Mouse (Mus musculus) right cerebral cortex, postnatal 4 days (tissue): ENCODE results near the gene Uqcc1.
"Not testable (repeated sequence)": the region's sequence is repeated elsewhere in the genome, so short reads cannot be mapped to it uniquely, and the experiment has no call there.

Experiments used
- DNase-seq: peaks from one replicate; pipeline ENCODE4 v3.0.0-alpha.2; 2022

Gene Uqcc1

DNA sequence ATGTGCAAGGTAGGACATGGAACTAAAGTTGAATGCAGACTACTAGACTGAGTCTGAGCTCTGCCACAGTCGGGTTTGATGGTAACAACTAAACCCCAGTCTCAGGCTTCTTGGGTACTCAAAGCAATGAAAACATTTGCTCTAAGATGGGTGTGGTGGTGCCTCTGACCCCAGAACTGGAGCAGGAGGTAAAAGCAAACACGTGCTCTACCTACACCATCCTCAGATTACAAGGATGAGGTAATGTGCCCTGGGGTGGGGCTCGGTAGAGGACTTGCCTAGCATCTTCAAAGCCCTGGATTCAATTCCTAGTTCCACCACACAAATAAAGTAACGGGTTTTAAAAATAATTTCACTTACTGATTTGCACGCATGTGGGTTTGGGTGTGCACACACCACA lies 77.6 kb downstream of the Uqcc1 start:
- no peak for DNase-seq

DNA sequence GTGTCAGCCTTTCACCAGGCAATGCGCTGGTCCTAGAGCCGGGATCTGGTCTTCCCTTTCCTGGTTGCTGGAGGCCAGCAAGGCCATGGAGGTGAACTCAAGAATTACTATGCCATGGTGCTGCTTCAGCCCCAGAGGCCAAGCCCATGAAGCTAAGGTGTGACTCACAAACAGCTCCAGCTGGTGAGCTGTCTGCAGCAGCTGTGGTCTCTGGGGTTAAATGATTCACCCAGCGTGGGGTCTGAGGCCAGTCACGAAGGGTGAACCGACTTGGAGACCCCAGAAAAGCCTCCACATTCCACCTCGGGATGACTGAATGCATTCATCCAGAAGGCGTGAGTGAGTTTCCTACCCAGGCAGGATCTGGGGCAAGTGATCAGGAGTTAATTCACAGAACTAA lies 80.0 kb downstream of the Uqcc1 start:
- no peak for DNase-seq

DNA sequence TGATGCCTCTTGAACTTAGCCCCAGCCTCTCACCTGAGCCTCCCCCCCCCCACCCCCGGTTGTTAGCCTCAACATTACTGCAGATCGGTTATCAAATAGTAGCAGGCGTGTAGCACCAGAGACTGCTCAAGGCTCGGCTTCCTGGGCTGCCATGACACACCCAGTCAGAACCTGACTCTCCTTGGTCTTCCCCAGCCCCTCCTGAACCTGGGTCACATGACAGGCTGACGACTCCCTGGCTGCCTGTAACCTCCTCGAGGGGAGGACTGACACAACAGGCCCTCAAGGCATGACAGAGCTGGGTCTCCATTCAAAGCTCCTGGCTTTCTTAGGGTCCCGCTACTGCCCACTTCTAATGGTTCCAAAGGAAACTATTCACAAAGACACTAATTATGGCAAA lies 80.6 kb downstream of the Uqcc1 start:
- DNase-seq, result no peak

DNA sequence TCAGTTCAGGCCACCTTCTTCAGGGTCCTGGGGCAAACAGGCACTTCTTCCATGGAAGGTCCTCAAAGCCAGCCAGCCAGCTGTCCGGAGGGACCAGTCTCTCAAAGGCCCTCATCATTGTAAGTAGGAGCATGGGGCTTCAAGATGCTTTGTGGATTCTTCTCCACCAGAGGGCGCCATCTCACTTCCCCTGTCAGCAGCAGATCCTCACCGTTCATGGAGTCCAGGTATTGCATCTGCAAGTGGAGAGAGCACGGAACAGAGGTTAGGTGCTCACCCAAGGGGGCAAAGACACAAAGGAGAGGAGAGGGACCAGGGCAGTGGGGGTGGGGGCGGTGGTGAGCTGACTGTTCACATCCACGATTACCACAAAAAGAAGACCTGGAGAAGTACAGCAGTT lies 81.8 kb downstream of the Uqcc1 start:
- peak; percentile 81 for DNase-seq

DNA sequence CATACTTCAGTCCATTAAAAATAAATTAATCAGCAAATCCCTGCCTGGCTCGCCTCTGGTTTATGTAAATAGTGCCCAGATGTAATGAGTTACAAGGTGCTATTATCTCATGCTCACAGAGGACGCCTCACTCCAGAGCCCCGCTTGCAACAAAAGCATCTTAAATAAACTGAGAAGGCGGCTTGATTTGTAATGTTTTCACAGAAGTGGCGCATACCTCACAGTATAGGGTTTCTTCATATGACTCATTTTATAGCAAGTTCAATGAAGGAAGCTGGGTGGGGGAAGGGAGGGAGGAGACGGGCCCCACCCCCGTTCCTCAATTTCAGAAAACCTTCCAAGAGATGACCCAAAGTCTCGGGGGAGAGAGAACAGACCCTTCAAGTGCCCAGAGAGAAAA lies 83.2 kb downstream of the Uqcc1 start:
- no peak for DNase-seq

DNA sequence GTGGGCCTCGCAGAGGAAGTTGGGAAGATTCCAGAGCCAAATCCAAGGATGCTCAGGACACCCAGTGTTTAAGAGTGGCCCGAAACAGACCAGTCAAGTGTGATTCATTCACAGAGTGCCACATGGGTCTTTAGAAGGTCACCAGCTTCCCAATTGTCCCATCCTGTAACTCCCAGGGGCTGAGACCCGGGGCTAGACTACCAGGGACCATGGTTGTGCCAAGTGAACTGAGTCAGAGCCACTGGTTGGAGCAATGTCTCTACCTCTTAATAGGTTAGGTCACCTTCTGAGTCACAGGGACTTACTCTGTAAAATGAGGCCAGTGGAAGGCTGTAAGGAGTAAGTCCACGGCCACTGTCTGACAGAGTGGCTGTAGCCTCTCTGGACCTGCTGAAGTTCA lies 91.1 kb downstream of the Uqcc1 start:
- DNase-seq, result no peak

DNA sequence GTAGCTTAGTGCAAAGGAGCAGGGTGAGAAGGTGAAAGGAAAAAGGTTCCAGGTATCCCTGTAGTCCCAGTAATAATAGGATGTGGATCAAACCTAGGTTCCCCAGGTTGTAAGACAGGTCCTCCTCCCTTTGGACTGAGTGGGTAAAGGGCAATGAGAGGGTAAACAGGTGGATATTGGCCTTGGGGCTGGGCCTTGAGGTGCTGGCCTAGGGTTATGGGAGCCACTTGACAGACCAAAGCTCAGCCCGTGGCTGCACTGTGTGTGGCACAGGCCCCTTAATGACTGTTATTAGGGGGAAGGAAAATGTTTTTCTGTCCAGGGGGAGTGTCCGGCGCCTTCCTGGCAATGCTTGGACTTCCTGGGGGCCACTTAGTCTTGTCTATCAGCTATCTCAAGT lies 92.1 kb downstream of the Uqcc1 start:
- DNase-seq, result no peak

DNA sequence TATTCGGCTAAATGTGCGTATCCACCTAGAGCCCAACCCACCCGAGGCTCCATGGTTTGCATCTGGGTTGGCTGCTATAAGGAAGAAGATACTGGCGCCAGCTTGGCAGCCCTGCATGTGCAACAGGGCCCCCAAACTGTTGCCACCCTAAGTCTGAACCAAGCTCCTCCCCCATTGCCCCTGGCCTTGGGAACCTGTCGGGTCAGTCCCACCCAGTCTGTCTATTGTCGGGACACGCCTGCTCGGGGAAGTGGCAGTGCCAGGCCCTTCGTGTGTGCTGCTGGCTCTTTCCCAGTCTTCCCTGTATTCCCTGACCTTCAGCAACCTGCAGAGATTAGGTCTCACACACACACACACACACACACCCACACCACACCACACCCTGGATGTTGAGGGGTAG lies 95.4 kb downstream of the Uqcc1 start, which contains the start of gene Fam83c:
TSS of gene Fam83c (minus strand) at position 123 of the 400 bp plus-strand sequence.
- no peak for DNase-seq

DNA sequence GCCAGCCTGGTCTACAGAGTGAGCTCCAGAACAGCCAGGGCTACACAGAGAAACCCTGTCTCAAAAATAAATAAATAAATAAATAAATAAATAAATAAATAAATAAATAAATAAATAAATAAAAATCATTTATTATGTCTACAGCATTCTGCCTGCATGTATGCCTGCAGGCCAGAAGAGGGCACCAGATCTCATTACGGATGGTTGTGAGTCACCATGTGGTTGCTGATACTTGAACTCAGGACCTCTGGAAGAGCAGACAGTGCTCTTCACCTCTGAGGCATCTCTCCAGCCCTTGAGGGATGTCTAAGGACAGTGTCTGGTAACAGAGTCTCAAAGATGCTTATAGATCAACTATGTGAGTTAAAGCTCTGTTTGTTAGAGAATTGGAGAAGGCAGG lies 98.0 kb downstream of the Uqcc1 start:
- not testable (repeated sequence) for DNase-seq

DNA sequence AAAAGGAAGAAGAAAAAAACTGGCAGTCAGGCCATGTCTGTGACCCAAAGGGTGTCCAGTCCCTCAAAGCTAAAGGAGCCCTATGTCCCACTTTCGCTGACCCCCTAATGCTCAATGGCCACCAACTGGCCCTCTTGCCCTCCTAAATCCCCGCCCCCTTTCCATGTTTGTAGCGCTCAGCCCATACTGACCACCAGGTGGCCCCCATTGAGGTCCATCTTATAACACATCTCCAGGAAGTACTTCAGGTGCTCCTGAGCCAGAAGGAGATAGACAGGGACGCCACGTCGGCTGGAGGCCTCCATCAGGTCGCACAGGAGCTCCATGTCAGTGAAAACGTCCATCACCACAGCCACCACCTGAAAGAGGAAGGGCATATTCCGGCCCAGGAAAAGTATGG lies 98.8 kb downstream of the Uqcc1 start:
- DNase-seq, result no peak

DNA sequence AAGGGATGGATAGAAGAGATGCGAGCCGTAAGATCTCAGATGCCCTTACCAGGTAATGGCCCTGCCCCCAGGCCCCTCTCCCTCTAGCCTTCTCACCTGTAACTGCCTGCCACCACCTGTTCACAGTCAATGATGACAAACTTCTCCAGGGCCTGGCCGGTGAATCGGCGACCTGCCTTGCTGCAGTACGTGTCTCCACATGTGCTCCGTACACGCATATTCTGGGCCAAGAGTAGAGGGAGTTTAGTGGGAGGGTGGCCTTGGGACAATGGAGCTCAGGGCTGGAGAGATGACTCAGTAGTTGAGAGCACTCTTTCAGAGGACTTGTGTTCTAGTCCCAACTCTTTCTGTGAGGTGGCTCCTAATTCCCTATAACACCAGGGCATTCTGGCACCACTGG lies 99.3 kb downstream of the Uqcc1 start:
- DNase-seq, result no peak

DNA sequence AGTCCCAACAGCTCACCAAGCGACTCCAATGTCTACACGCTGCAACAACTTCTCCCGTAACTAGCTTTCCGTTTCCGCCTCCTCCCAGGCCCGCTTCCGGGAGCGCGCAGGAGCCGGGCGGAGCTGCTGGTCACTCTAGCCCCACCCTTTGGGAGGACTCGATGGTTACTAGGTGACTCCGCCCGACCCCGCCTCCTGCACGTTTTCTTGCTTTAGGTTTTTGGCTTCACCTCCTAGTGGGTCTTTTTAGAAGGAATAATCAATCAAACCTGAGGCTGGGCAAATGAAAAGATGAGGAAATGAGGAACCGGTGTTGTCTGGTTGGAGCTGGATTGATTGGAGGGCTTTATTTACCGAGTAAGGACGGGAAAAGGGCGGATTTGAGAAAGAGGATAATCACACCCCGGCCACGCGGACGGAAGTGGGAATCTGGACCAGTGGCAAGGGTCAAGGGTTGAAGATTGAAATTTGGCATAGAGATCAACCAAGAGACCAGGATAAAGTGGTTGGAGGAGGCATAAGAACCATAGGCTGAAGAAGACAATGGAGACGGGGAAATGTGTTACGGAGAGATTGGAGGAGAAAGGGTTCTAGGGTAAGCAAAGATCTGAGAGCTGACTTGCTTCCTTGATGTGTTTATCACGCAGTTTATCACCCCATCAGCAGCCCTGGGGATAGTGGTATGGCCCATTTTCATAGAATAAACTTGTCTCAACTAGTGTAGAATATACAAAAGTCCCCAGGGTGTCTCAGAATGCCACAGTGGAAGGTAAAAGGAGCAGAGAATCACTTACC lies 103.3 kb downstream of the Uqcc1 start, which contains the start of gene Eif6:
TSS of gene Eif6 (minus strand) at position 296 of the 795 bp plus-strand sequence.
- peak; percentile 82 for DNase-seq

DNA sequence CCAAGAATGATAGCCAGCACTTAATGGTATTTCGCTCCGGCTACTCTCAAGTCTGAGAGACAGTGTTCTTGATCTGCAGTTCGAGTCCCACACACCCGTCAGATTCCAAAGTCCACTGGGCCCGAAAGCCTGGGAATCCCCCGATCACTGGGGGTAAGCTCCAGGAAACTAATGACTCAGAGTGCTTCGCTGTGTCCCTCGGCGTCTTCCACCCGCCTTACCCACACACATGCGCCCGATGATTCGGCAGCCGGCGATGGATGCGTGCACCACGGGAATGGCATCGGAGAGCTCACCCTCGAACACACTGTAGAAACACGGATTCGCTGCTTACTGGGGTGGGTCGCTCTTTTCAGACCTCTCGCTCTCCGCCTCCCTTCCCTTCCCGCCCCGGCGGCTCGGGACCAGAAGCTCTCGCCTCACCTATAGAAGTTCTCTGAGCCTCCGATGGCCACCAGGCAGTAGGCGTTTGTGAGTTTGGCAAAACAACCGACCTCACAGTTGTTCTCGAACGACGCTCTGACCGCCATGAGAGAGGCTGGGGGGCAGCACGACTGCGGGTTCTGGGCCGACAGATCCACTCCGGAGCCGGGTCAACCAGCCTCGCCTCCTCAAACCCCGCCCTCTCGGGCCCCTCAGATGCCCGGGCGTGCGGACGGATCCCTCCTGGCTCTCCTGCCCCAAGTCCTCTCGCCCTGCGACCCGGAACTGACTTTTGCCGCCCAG lies 104.0 kb downstream of the Uqcc1 start:
- no peak for DNase-seq

DNA sequence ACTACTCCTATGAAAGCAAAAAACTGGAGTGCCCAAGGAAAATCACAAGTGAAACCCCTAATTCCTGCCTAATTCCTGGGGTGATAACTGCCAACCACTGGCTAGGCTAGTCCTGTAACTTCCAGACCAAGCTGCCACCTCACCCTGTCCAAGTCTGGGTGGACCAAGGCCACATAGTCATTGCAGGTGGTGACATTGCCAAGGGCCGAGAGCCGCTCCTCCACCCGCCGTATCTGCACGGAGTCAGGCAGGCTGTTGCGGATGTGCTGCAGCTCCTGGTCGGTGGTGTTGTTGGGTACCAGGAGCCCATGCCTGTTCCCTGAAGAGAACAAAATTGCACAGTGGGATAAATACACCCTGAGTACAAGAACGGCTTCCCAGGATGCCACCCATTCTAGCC lies 106.4 kb downstream of the Uqcc1 start:
- no peak for DNase-seq

DNA sequence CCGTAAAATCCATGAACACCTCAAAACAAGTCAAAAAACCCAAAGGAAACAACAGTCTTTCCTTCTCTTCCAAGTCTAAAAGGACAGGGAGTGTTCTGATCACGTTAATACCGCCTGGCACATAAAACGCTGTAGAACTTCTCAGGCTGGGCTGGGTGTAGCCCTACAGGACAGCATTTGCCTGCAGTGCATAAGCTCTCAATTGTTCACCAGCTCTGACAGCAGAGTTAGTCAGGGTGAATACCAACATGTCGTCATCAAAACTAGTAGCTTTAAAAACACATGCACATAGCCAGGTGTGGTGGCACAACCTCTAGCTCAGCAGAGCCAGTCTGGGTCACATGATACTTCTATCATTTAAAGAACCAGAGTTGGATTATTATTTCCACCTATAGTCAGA lies 109.3 kb downstream of the Uqcc1 start:
- no peak for DNase-seq

DNA sequence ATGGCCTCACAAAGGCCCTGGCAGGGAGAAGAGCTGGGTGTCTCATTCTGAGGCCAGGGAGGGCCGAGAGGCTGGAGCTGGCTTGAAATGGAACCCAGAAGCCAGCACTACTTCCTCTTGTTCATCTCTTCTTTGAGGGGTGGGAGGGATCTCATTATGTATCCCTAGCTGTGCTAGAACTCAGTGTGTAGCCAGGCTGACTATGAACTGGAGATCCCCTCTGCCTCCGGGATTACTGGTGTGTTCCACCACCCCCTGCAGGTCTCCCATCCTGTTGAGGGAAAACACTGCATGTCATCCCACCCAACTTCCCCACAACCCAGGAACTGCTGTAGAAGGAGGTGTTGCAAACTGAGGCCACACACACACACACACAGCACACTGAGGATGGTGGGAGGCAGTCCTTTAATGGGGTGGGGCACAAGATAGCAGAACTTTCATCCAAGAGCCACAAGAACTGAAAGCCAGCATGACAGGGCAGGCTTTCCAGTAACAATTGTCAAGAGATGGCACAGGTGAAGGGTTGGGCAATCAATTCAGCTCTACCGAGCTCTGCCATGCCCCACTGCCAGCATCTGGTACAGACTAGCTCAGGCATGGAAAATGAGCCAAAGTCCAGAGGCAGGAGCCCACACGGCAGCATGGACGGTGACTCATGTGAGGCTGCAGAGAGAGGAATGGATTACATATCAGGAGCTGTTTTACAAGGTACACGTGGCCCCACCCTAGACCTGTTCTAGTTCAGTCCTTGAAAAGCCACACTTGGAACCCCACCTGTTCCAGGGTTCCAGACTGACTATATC lies 110.5 kb downstream of the Uqcc1 start:
- no peak for DNase-seq

DNA sequence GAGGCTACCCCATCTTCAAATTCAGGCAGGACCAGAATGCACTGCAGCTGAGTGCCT lies 110.9 kb downstream of the Uqcc1 start, which contains the start of gene BC029722:
TSS of gene BC029722 (minus strand) at position 35 of the 57 bp plus-strand sequence.
- no peak for DNase-seq

DNA sequence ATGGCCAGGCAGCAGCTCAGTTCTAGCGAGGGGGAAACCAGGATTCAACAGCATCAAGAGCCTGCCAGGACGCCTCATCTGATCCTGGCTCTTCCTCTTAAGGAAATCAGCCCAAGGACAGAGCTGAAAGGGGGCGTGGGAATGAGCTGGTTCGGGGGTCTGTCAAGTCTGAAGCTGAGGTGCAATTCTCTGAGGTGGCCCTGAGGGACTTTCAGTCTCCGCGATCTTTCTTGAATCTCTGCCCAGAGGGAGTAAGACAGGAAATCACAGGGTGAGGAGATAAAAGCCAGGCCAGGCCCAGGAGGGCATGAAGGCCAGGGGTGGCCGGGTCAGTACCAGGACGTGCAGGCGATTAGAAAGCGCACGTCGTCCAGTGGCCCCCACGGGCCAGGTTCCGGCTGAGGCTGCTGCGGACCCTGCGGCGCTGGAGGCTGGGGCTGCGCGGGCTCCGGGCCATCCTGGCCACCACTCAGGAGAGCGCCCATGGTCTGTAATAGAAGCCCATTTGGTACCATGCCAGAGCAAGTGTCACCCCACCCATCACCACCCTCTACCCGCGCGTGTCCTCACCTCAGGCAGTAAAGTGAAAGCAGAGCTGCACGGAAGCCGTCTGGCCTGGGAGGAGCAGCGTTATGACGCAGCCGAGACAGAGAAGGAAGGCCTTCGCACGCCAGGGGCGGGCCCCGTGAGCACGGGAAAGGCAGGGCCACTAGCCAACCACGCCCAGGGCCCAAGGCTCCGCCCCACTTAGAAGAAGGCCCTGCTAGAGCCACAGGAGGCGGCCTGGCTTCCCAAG lies 111.3 kb downstream of the Uqcc1 start:
- peak; percentile 85 for DNase-seq

DNA sequence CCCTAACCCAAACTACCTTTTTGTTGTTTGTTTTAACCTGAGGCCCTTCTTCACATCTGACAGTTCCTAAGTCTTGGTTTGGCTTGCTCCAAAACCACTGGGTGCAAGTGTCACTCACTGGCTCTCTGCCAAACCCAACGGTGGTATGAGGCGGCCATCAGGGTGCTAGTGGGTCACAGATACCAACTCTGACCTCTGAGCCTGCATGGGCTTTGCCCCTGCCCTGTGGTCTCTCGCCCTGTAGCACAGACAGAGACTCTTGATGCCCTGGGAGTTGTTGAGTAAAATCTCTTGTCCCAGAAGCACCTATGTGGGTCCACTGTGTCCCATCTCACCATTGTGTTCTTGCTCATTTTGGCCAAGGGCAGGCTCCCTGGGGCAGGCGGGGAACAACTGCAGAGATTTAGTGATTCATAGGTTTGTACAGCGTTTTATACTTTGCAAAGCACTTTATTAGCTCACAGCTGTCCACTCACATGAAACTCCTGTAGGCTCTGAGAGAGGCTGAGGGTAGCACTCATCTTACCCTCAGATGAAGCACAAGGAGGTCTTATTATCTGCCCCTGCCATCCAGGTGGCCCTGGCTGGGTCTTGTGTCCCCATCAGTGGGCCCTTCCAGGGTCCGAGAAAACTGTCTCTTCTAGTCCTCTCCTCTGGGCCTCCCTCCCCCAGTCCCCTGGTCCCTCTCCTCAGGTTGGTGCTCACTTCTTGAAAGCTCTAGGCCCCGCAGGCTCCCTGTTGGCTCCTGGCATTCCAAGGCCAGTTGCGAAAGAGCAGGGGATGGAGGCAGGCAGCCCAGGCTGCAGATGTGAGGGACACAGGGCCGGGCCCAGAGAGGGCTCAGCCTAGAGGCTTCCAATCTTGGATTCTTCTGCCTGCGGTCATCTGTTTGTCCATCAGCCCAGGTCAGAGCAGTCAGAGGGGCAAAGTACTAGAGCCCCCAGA lies 112.5 kb downstream of the Uqcc1 start:
- DNase-seq, result no peak

DNA sequence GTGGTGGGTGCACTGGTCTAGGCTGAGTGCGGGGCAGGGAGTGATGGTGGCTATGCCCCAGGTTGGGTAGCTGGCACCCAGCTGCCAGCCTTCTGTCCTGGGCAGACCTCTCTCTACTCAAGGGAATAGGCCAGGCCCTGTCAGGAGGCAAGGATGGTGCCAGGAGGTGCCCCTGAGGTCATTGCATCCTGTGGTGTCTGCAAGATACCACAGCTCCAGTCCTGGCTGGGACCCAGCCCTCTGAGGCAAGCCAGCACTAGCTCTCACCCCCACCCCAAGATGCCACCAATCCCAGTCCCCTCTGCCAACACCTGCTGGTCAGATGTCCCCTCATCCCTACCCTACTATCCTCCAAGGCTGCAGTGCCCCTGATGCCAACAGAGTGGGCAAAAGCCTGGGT lies 113.9 kb downstream of the Uqcc1 start:
- no peak for DNase-seq

DNA sequence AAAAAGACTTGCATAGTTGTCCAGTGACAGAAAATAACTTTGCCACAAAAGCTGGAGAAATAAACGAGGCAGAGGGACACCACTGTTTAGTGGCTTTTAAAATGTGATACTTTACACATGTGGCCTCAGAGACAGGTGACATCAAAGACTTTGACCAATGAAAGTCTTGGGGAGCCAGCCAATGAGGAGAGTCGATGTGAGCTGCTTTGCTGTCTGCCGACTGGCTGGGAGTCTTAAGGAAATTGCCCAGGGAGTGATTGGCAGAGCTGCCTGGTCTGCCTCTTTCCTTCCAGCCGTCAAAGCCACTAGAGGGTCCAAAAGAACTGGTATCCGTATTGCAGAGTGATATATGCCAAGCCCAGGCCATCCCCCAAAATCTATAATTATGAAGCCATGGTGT lies 115.3 kb downstream of the Uqcc1 start:
- DNase-seq, result no peak

DNA sequence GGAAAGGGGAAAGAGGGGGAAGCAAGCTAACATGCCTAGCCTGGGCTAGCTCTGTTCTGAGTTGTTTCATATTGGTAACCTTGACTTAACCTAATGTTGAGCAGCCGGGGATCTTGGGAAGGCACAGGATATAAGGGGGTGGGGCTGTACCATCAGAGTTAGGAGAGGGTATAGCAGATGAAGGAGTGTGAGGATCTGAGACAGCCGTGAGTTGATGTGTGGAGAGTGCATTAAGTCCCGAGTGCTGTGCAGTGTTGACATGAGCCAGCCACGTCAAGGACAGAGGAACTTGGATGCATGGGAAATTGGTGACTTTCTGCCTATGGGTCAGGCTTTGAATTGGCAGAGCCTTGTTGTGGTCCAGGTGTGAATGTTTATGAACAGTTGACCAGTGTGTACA lies 117.5 kb downstream of the Uqcc1 start:
- no peak for DNase-seq
